Mouse (Mus musculus): Measurements from ENCODE around the gene Enox2.
"Not testable (repeated sequence)": the region's sequence is repeated elsewhere in the genome, so short reads cannot be mapped to it uniquely, and the experiment has no call there.

Gene Enox2

GRCm38 (mm10) chrX:49287700-49288563 lies at the start of gene Enox2:
Gene Enox2, minus strand, starts transcription at chrX:49288259.
- in situ Hi-C loops (cut with MboI, MseI): no loop called here

- in situ Hi-C loops (cut with MboI, MseI): loop anchor here (10.0 kb wide), 1 partner anchor 425 kb away; no protein-coding TSS in a partner anchor
Measured at GRCm38 (mm10) chrX:49309496-49309895, 21.4 kb upstream of the Enox2 start.

- in situ Hi-C loops (cut with MboI, MseI): loop anchor here (10.0 kb wide), 1 partner anchor 422 kb away; no protein-coding TSS in a partner anchor
Measured at GRCm38 (mm10) chrX:49306659-49307058, 18.6 kb upstream of the Enox2 start.

- in situ Hi-C loops (cut with MboI, MseI): no loop called here
Measured at GRCm38 (mm10) chrX:49279918-49280586, 8.0 kb downstream of the Enox2 start.

GRCm38 (mm10) chrX:49273487-49274042 lies 14.5 kb downstream of the Enox2 start:
- in situ Hi-C loops (cut with MboI, MseI): no loop called here

GRCm38 (mm10) chrX:49250816-49251215 lies 37.2 kb downstream of the Enox2 start:
- in situ Hi-C loops (cut with MboI, MseI): no loop called here

- in situ Hi-C loops (cut with MboI, MseI): no loop called here
Measured at GRCm38 (mm10) chrX:49225792-49226426, 62.1 kb downstream of the Enox2 start.

GRCm38 (mm10) chrX:49216422-49216821 lies 71.6 kb downstream of the Enox2 start:
- in situ Hi-C loops (cut with MboI, MseI): no loop called here

- in situ Hi-C loops (cut with MboI, MseI): no loop called here
Measured at GRCm38 (mm10) chrX:49196386-49196785, 91.7 kb downstream of the Enox2 start.

- in situ Hi-C loops (cut with MboI, MseI): no loop called here
Measured at GRCm38 (mm10) chrX:49181136-49181535, 106.9 kb downstream of the Enox2 start.

- in situ Hi-C loops (cut with MboI, MseI): no loop called here
Measured at GRCm38 (mm10) chrX:49178670-49179069, 109.4 kb downstream of the Enox2 start.

- in situ Hi-C loops (cut with MboI, MseI): no loop called here
Measured at GRCm38 (mm10) chrX:49154280-49154679, 133.8 kb downstream of the Enox2 start.

GRCm38 (mm10) chrX:49124774-49125429 lies 163.2 kb downstream of the Enox2 start:
- in situ Hi-C loops (cut with MboI, MseI): no loop called here

GRCm38 (mm10) chrX:49116465-49116864 lies 171.6 kb downstream of the Enox2 start:
- in situ Hi-C loops (cut with MboI, MseI): no loop called here

GRCm38 (mm10) chrX:49112412-49112811 lies 175.6 kb downstream of the Enox2 start:
- in situ Hi-C loops (cut with MboI, MseI): no loop called here

GRCm38 (mm10) chrX:49100542-49100941 lies 187.5 kb downstream of the Enox2 start:
- in situ Hi-C loops (cut with MboI, MseI): not testable (repeated sequence)

GRCm38 (mm10) chrX:49096249-49096648 lies 191.8 kb downstream of the Enox2 start:
- in situ Hi-C loops (cut with MboI, MseI): no loop called here

- in situ Hi-C loops (cut with MboI, MseI): no loop called here
Measured at GRCm38 (mm10) chrX:49075055-49075454, 213.0 kb downstream of the Enox2 start.

GRCm38 (mm10) chrX:49073563-49073962 lies 214.5 kb downstream of the Enox2 start:
- in situ Hi-C loops (cut with MboI, MseI): no loop called here

GRCm38 (mm10) chrX:49045118-49045517 lies 242.9 kb downstream of the Enox2 start:
- in situ Hi-C loops (cut with MboI, MseI): no loop called here

GRCm38 (mm10) chrX:49009746-49010145 lies 278.3 kb downstream of the Enox2 start:
- in situ Hi-C loops (cut with MboI, MseI): no loop called here
